Mouse (Mus musculus) liver, postnatal 0 days (tissue): ENCODE results near the gene Slc7a11. TPM values are rescaled to one million over a fixed set of nuclear protein-coding genes. Genes with fewer than 3 reads are reported as not detected.

Source experiments
- ATAC-seq: fragments of 200-750 bp; cut with Nextera tagmentation; 2 replicates; pipeline ENCODE4 v1.8.0; 2017; ENCODE audit warnings: mild to moderate bottlenecking, moderate library complexity
- DNase-seq: peaks from one replicate; pipeline ENCODE4 v3.0.0-alpha.2; 2016
- H3K27ac ChIP-seq: fragments of 300-500 bp; sonication (generic); 2 replicates; pipeline ENCODE4 v1.5.1; 2014; ENCODE audit warnings: antibody characterized with exemption, moderate library complexity, mild to moderate bottlenecking, low read depth
- H3K27me3 ChIP-seq: fragments of 300-500 bp; sonication (generic); 2 replicates; pipeline ENCODE4 v1.6.1; 2014; ENCODE audit warnings: low read length, control low read depth, mixed read lengths; ENCODE audit not compliant: insufficient read depth
- H3K36me3 ChIP-seq: fragments of 300-500 bp; sonication (generic); replicated peaks from 2 replicates; pipeline ENCODE4 v1.6.1; 2014; ENCODE audit warnings: mild to moderate bottlenecking, control low read depth, low read length, moderate library complexity, mixed read lengths; ENCODE audit not compliant: insufficient read depth
- H3K4me1 ChIP-seq: fragments of 300-500 bp; sonication (generic); 2 replicates; pipeline ENCODE4 v1.6.1; 2014; ENCODE audit warnings: antibody characterized with exemption, mild to moderate bottlenecking, control low read depth; ENCODE audit not compliant: insufficient read depth
- H3K4me2 ChIP-seq: fragments of 300-500 bp; sonication (generic); 2 replicates; pipeline ENCODE4 v1.6.1; 2014; ENCODE audit warnings: low read depth, mild to moderate bottlenecking, low read length, moderate library complexity, mixed read lengths
- H3K4me3 ChIP-seq: fragments of 300-500 bp; sonication (generic); 2 replicates; pipeline ENCODE4 v1.5.1; 2014; ENCODE audit warnings: low read depth, low read length
- H3K9ac ChIP-seq: fragments of 300-500 bp; sonication (generic); replicated peaks from 2 replicates; pipeline ENCODE4 v1.6.1; 2014; ENCODE audit warnings: mild to moderate bottlenecking, moderate library complexity
- H3K9me3 ChIP-seq: fragments of 300-500 bp; sonication (generic); 2 replicates; pipeline ENCODE4 v1.6.1; 2016; ENCODE audit warnings: mild to moderate bottlenecking, control low read depth, low read length, mixed read lengths
- CTCF ChIP-seq: sonication (generic); IDR thresholded peaks from 2 replicates; pipeline ENCODE4 v1.5.1; 2016; ENCODE audit warnings: antibody characterized with exemption, low read depth
- EP300 ChIP-seq: IDR thresholded peaks from 2 replicates; pipeline ENCODE4 v1.6.1; 2016; ENCODE audit warnings: antibody characterized with exemption, low read depth, mild to moderate bottlenecking
- WGBS: fragments of 180-500 bp; shearing (Covaris S2); extraction: QIAGEN DNeasy Blood & Tissue Kit; methylation state at CpG from one replicate; pipeline ENCODE4 v1.1.7; 2014; ENCODE audit not compliant: insufficient replicate concordance; 5-methylcytosine and 5-hydroxymethylcytosine counted together
- polyA plus RNA-seq: library from polyadenylated mRNA; unstranded; fragments of >200 nt; fragmentation: Nextera tagmentation; extraction: Ambion mirVana; gene quantifications from 2 replicates; pipeline ENCODE4 v1.2.1, GENCODE M21; 2015

Gene Slc7a11
- polyA plus RNA-seq, 1 experiment from 2014 or later, result 0.14 TPM

- Histone ChIP-seq H3K36me3 (no peaks in the 10 kb centered on the region), H3K9ac (no peak overlapping the region), H3K4me3 (no peak overlapping the region), H3K4me1 (no peaks in the 10 kb centered on the region), H3K9me3 (no peaks in the 10 kb centered on the region), H3K4me2 (no peak overlapping the region), H3K27me3 (no peaks in the 10 kb centered on the region), H3K27ac (no peak overlapping the region)
- DNase-seq (no peak), ATAC-seq (no peak)
- WGBS, result 61% methylated on average over 2 of the region's 2 CpGs
- no peak for TF ChIP-seq CTCF
- no peak for TF ChIP-seq EP300
Observed at GRCm38 (mm10) chr3:50275023-50275422, 168.4 kb downstream of the Slc7a11 start.

GRCm38 (mm10) chr3:50272222-50272621 lies 171.2 kb downstream of the Slc7a11 start:
- H3K27ac ChIP-seq, result no peak overlapping the region

DNA sequence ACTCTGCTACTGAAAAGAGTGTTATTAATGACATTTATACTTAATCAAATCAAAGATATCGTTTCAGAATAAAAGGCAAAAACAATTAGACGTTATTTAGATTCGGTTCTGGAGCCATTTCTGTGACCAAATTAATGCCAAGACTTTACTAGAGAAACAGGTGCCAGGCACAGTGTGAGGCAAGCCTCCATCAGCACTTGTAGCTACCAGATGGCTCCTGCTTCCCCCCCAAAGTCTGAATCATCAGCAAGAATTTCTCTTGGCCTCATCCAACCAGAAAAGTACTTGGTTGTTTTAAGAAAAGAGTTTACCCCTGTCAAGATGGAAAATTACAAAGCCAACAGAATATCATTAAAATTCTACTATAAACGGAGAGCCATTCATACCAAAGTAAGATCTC lies 173.7 kb downstream of the Slc7a11 start:
- H3K27me3 ChIP-seq, result no peaks in the 10 kb centered on the region
- no peaks in the 10 kb centered on the region for H3K36me3 ChIP-seq
- no peak overlapping the region for H3K27ac ChIP-seq
- no peaks in the 10 kb centered on the region for H3K4me1 ChIP-seq
- WGBS, result 68% methylated on average over 4 of the region's 4 CpGs
- no peak overlapping the region for H3K4me2 ChIP-seq
- H3K9ac ChIP-seq, result no peak overlapping the region
- ATAC-seq (no peak), DNase-seq (no peak)
- no peaks in the 10 kb centered on the region for H3K9me3 ChIP-seq
- no peak overlapping the region for H3K4me3 ChIP-seq
- TF ChIP-seq CTCF (no peak), EP300 (no peak)

More at GRCm38 (mm10) chr3:50272222-50272621, 171.2 kb downstream of the Slc7a11 start:
- Histone ChIP-seq H3K4me2 (no peak overlapping the region), H3K27me3 (no peaks in the 10 kb centered on the region), H3K9ac (no peak overlapping the region), H3K36me3 (no peaks in the 10 kb centered on the region), H3K9me3 (no peaks in the 10 kb centered on the region), H3K4me3 (no peak overlapping the region), H3K4me1 (no peaks in the 10 kb centered on the region)
- ATAC-seq (no peak), DNase-seq (no peak)
- TF ChIP-seq EP300 (no peak), CTCF (no peak)

- Histone ChIP-seq H3K9ac (no peak overlapping the region), H3K4me3 (no peak overlapping the region), H3K9me3 (no peaks in the 10 kb centered on the region), H3K27me3 (no peaks in the 10 kb centered on the region), H3K4me2 (no peak overlapping the region), H3K36me3 (no peaks in the 10 kb centered on the region), H3K27ac (no peak overlapping the region), H3K4me1 (no peaks in the 10 kb centered on the region)
- TF ChIP-seq CTCF, result no peak
- no peak for TF ChIP-seq EP300
- ATAC-seq, result no peak
- 29% methylated on average over 2 of the region's 2 CpGs for WGBS
- no peak for DNase-seq
Observed at GRCm38 (mm10) chr3:50262547-50263087, 180.8 kb downstream of the Slc7a11 start.

GRCm38 (mm10) chr3:50262066-50262465 lies 181.3 kb downstream of the Slc7a11 start:
- no peaks in the 10 kb centered on the region for H3K27me3 ChIP-seq
- no peaks in the 10 kb centered on the region for H3K4me1 ChIP-seq
- H3K4me3 ChIP-seq, result no peak overlapping the region
- DNase-seq, result no peak
- no peaks in the 10 kb centered on the region for H3K36me3 ChIP-seq
- TF ChIP-seq EP300, result no peak
- TF ChIP-seq CTCF, result no peak
- H3K4me2 ChIP-seq, result no peak overlapping the region
- H3K9me3 ChIP-seq, result no peaks in the 10 kb centered on the region
- 58% methylated on average over 2 of the region's 2 CpGs for WGBS
- H3K9ac ChIP-seq, result no peak overlapping the region
- no peak overlapping the region for H3K27ac ChIP-seq
- ATAC-seq, result no peak

DNA sequence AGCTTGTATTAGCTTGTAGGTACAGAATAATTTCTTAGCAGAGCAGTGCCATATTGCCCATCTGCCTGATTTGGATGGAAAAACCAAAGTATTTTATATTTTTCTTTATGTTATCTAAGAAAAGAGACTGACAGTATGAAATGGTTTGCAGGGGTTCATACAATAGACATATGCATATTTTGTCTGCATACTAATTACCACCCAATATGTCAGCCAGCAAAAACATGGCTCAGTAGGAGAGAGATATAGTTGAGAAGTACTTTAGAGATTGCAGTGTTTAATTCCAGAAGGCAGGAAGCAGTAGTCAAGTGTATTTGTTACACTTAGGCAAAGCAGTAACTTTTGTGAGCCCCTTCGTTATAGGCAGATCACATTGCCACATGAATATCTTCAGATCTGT lies 182.7 kb downstream of the Slc7a11 start:
- Histone ChIP-seq H3K9ac (no peak overlapping the region), H3K4me2 (no peak overlapping the region), H3K9me3 (no peaks in the 10 kb centered on the region), H3K4me1 (no peaks in the 10 kb centered on the region), H3K27me3 (no peaks in the 10 kb centered on the region), H3K27ac (no peak overlapping the region), H3K4me3 (no peak overlapping the region), H3K36me3 (no peaks in the 10 kb centered on the region)
- DNase-seq (no peak), ATAC-seq (no peak)
- TF ChIP-seq CTCF (no peak), EP300 (no peak)
- 87% methylated on average over 1 of the region's 1 CpGs for WGBS

- Histone ChIP-seq H3K4me3 (no peak overlapping the region), H3K9me3 (no peaks in the 10 kb centered on the region), H3K9ac (no peak overlapping the region), H3K4me1 (no peaks in the 10 kb centered on the region), H3K4me2 (no peak overlapping the region), H3K27ac (no peak overlapping the region), H3K36me3 (no peaks in the 10 kb centered on the region), H3K27me3 (no peaks in the 10 kb centered on the region)
- TF ChIP-seq CTCF, result no peak
- no peak for TF ChIP-seq EP300
- ATAC-seq (no peak), DNase-seq (no peak)
- WGBS, result 74% methylated on average over 4 of the region's 4 CpGs
Observed at GRCm38 (mm10) chr3:50258852-50259251, 184.6 kb downstream of the Slc7a11 start.
